Mouse (Mus musculus): Measurements from ENCODE around the gene Nanos1.

DNA sequence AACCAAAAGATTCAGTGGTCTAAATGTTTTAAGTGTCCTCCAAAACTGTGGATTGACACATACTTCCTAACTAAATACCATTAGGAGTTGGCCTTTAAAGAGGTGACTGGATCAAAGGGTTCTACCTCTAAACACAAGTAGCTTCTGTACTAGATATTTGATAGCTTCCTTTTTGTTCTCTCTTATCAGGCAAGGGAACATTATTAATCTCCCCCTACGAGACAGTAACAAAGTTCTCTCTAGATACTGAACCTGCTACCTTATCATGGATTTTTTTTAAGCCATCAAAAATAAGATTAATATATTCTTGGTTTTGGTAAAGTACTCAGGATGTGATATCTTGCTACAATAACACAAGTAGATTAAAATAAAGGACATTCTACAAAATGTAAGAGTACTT is 28.9 kb downstream of the Nanos1 start:
- TF ChIP-seq ZMIZ1 (IDR thresholded peaks at IDR 0.05; ENCODE audit: low read depth, low read length) (no peak), MYC (IDR thresholded peaks at IDR 0.05; ENCODE audit: low read depth, low read length) (no peak), CTCF (IDR thresholded peaks at IDR 0.05 in 2 of 3, conservative IDR thresholded peaks at IDR 0.05 in 1 of 3; ENCODE audit: control insufficient read depth in 1 of 3, insufficient read depth in 1 of 3, low read depth in 2 of 3, low read length in 3 of 3, poor library complexity in 1 of 3, severe bottlenecking in 1 of 3) (no peak), USF1 (IDR thresholded peaks at IDR 0.05; ENCODE audit: low read depth, low read length) (no peak)
